Mouse (Mus musculus) erythroblast, embryonic 14.5 days (primary cell): ENCODE results near the gene Tmsb10. TPM values are rescaled to one million over a fixed set of nuclear protein-coding genes. Genes with fewer than 3 reads are reported as not detected.

Experiments used
- H3K27me3 ChIP-seq: 2 replicates; pipeline ENCODE4 v1.6.1; 2012; ENCODE audit warnings: inconsistent platforms; ENCODE audit not compliant: control insufficient read depth
- H3K36me3 ChIP-seq: 2 replicates; pipeline ENCODE4 v1.6.1; 2012; ENCODE audit warnings: mild to moderate bottlenecking, inconsistent platforms; ENCODE audit not compliant: control insufficient read depth
- H3K4me1 ChIP-seq: 2 replicates; pipeline ENCODE4 v1.6.1; 2012; ENCODE audit warnings: inconsistent platforms; ENCODE audit not compliant: control insufficient read depth
- H3K4me3 ChIP-seq: replicated peaks from 2 replicates; pipeline ENCODE3; 2012; ENCODE audit warnings: moderate library complexity, mild to moderate bottlenecking, inconsistent platforms
- H3K9me3 ChIP-seq: 2 replicates; pipeline ENCODE4 v1.6.1; 2012; ENCODE audit warnings: low read length, inconsistent platforms, mixed read lengths; ENCODE audit not compliant: control insufficient read depth
- GATA1 ChIP-seq: IDR thresholded peaks from 2 replicates; pipeline ENCODE4 v1.6.1; 2012; ENCODE audit warnings: low read length, inconsistent platforms, mixed read lengths
- TAL1 ChIP-seq: IDR thresholded peaks from 3 replicates; pipeline ENCODE4 v1.6.1; 2012; ENCODE audit warnings: low read length, inconsistent platforms, mixed read lengths
- polyA plus RNA-seq: library from polyadenylated mRNA; stranded (reverse); fragments of >175 nt; gene quantifications from 2 replicates; pipeline ENCODE4 v1.2.3, GENCODE M21; 2012

Gene Tmsb10
- polyA plus RNA-seq, 1 experiment: 4.4 TPM

DNA sequence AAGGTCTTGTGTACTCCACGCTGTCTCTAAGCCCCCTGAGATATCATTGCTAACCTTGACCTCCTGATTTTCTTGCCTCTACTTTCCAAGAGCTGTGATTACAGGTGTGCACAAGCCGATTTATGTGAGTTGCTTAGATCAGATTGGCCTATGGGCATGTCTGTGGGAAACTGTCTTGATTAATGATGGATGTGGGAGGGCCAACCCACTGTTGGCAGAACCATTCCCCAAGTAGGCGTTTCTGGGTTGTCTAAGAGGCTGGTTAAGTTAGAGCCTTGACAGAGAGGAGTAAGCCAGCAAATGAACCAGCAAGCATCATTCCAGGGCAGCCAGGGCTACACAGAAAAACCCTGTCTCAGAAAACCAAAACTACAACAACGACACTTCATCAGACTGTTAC is 32.5 kb downstream of the Tmsb10 start:
- Histone ChIP-seq H3K27me3 (no peaks in the 10 kb centered on the region), H3K4me3 (no peak overlapping the region), H3K36me3 (no peaks in the 10 kb centered on the region), H3K9me3 (no peaks in the 10 kb centered on the region), H3K4me1 (peaks cover 4% of the 10 kb centered on the region)
- no peak for TF ChIP-seq GATA1

DNA sequence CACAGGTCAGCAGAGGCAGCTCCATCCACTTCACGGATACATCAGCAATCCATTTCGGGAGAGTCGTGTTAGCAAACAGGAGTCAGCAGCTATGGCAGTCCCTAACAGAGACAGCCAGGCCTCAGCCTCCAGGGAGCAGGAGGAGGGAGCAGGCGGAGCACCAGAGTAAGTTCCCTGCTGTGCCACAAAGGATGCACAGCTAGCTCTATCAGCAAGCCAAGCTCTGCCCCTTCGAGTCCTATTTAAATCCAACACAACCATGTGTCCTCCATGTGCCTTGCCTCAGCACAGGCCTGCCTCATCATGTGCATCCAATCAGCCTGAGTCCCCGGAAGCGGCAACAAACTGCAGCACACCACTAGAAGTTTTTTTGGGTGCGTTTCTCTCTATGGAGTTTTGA is 35.2 kb downstream of the Tmsb10 start:
- Histone ChIP-seq H3K4me1 (peaks cover 4% of the 10 kb centered on the region), H3K27me3 (no peaks in the 10 kb centered on the region), H3K9me3 (no peaks in the 10 kb centered on the region), H3K36me3 (no peaks in the 10 kb centered on the region), H3K4me3 (no peak overlapping the region)
- no peak for TF ChIP-seq GATA1

DNA sequence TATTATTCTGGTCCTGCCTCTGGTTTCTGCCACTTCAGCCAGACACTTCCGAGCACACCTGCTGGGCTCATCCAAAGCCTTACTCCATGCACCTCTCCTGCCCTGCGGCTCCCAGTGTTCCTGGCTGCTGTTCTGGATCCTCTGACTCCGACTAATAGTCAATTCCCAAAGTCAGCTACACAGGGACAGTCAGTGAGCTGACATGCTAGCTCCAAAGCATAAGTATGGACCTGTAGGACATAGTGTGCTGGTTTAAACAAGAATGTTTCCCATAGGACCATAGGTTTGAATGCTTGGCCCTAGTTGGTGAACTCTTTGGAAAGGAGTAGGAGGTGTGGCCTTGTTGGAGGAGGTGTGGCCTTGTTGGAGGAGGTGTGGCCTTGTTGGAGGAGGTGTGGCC is 37.5 kb downstream of the Tmsb10 start:
- TF ChIP-seq GATA1: no peak
- H3K4me3 ChIP-seq: no peak overlapping the region
- no peaks in the 10 kb centered on the region for H3K4me1 ChIP-seq
- H3K9me3 ChIP-seq: no peaks in the 10 kb centered on the region
- H3K27me3 ChIP-seq: no peaks in the 10 kb centered on the region
- H3K36me3 ChIP-seq: no peaks in the 10 kb centered on the region

DNA sequence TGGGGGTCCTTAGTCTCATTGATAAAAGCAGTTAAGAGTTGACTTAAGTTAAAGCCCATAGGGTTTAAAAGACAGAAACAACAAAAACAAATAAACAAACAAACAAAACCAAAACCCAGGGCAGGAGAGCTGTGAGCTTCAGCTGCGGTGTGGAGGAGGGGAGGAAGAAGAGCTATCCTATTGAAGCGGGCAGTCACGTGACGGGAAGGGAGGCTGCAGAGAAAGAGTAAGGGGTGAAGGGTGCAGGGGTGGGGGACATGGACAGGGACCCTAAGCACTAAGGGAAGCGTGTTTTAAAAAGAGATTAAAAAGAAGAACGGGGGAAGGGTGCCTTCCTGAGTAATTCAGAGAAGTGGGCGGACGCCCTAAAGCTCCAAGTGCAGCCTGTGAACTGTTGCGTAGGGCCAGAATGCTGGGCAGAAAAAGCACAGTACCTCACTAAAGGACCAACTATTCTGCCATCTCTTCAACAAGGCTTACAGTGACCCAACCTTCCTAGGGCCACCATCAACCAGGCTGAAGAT is 40.0 kb downstream of the Tmsb10 start:
- H3K4me1 ChIP-seq: no peaks in the 10 kb centered on the region
- no peak overlapping the region for H3K4me3 ChIP-seq
- no peaks in the 10 kb centered on the region for H3K9me3 ChIP-seq
- no peaks in the 10 kb centered on the region for H3K36me3 ChIP-seq
- TF ChIP-seq TAL1 (no peak), GATA1 (no peak)
- H3K27me3 ChIP-seq: no peaks in the 10 kb centered on the region

DNA sequence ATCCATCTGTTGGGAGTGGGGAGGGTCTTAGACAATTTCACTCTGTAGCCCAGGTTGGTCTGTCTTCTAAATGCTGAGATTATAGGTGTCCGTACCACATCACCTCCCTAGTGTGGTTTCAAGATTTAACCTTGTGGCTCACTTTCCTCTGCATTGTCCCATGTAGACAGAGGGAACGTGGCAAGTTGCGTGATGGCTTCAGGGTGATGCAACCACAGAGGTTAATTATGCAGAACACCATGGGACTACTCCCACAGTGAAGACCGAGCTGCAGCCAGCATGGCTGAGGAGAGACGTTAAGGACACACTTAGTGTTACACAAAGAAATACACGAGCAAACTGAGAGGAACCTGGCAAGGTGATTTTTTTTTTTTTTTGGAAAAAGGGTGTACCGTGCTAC is 42.2 kb downstream of the Tmsb10 start:
- Histone ChIP-seq H3K36me3 (no peaks in the 10 kb centered on the region), H3K4me1 (no peaks in the 10 kb centered on the region), H3K9me3 (no peaks in the 10 kb centered on the region), H3K27me3 (no peaks in the 10 kb centered on the region), H3K4me3 (no peak overlapping the region)
- TF ChIP-seq TAL1 (no peak), GATA1 (no peak)

DNA sequence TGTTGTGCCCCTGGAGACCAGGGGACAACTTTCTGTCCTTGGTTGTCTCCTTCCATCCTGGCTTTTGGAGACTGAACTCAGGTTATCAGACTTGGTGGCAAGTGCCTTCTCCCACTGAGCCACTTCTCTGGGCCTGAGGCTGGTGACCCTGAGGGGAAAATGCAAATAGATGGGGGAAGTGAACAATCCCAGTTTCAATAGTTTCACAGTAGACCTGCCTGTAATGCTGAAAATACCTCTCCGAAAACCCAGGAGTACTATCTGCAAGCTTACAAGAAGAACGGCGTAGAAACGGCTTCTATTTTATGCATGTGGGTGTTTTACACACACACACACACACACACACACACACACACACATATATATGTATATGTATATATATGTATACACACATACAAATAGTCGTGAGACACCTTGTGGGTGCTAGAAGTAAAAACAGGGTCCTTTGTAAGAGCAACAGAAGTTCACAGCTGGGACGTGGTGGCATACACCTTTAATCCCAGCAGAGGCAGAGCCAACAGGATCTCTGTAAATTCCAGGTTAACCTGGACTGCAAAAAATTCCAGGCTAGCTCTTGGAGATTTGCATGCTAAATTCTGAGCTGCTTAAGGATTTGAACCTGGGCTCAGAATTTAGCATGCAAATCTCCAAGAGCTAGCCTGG is 44.3 kb downstream of the Tmsb10 start:
- H3K9me3 ChIP-seq: no peaks in the 10 kb centered on the region
- TF ChIP-seq TAL1 (no peak), GATA1 (no peak)
- no peaks in the 10 kb centered on the region for H3K4me1 ChIP-seq
- no peaks in the 10 kb centered on the region for H3K27me3 ChIP-seq
- no peak overlapping the region for H3K4me3 ChIP-seq
- no peaks in the 10 kb centered on the region for H3K36me3 ChIP-seq

DNA sequence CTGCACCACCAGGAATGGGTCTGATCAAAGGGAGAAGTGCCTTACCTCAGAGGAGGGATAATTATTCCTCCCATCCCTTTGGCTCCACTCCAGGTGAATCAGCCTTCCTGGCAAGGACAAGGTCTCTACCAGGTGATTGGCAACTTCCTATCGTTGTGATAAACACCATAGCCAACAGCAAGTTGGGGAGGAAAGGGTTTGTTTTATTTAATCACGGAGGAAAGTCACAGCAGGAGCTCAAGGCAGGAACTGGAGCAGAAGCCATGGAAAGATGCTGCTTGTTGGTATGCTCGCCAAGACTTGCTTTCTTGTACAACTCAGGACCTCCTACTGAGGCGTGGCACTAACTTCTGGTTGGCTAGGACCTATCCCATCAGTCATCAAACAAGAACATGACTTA is 47.3 kb downstream of the Tmsb10 start:
- H3K27me3 ChIP-seq: no peaks in the 10 kb centered on the region; the same call in 1 of the 2 replicates
- TF ChIP-seq TAL1 (no peak), GATA1 (no peak)
- no peak overlapping the region for H3K4me3 ChIP-seq
- no peaks in the 10 kb centered on the region for H3K4me1 ChIP-seq
- H3K9me3 ChIP-seq: no peaks in the 10 kb centered on the region
- H3K36me3 ChIP-seq: no peaks in the 10 kb centered on the region

Other genes with a start within 250 kb of the Tmsb10 start
- gene Tcf7l1, start 169.5 kb downstream of the Tmsb10 start, polyA plus RNA-seq: 0.05 and 0.10 TPM in 2 replicates
- 7.0 and 15.9 TPM in 2 replicates for gene Kcmf1, start 58.8 kb downstream of the Tmsb10 start, polyA plus RNA-seq